Mouse (Mus musculus) A20 (cell line): Measurements from ENCODE around the gene Arid5b.
"Not testable (repeated sequence)": the region's sequence is repeated elsewhere in the genome, so short reads cannot be mapped to it uniquely, and the experiment has no call there.

Experiments used
- DNase-seq: peaks from one replicate; pipeline ENCODE4 v3.0.0-alpha.2; 2011; ENCODE audit warnings: low read depth, low spot score

Gene Arid5b

GRCm38 (mm10) chr10:68110607-68111006 is 167.9 kb downstream of the Arid5b start:
- DNase-seq, result no peak

- DNase-seq, result no peak
Observed at GRCm38 (mm10) chr10:68110182-68110581, 168.4 kb downstream of the Arid5b start.

- DNase-seq, result no peak
Observed at GRCm38 (mm10) chr10:68109651-68110050, 168.9 kb downstream of the Arid5b start.

- DNase-seq, result no peak
Observed at GRCm38 (mm10) chr10:68107716-68108115, 170.8 kb downstream of the Arid5b start.

- no peak for DNase-seq
Observed at GRCm38 (mm10) chr10:68106351-68106950, 172.1 kb downstream of the Arid5b start.

GRCm38 (mm10) chr10:68104881-68105781 is 173.4 kb downstream of the Arid5b start:
- DNase-seq, result no peak

GRCm38 (mm10) chr10:68104481-68104880 is 174.1 kb downstream of the Arid5b start:
- no peak for DNase-seq

- DNase-seq, result no peak
Observed at GRCm38 (mm10) chr10:68103988-68104387, 174.6 kb downstream of the Arid5b start.

- no peak for DNase-seq
Observed at GRCm38 (mm10) chr10:68103078-68103855, 175.3 kb downstream of the Arid5b start.

- DNase-seq, result no peak
Observed at GRCm38 (mm10) chr10:68102566-68102965, 176.0 kb downstream of the Arid5b start.

GRCm38 (mm10) chr10:68101251-68101650 is 177.3 kb downstream of the Arid5b start:
- no peak for DNase-seq

GRCm38 (mm10) chr10:68100506-68100905 is 178.0 kb downstream of the Arid5b start:
- no peak for DNase-seq

- not testable (repeated sequence) for DNase-seq
Observed at GRCm38 (mm10) chr10:68099801-68100200, 178.7 kb downstream of the Arid5b start.

- no peak for DNase-seq
Observed at GRCm38 (mm10) chr10:68097821-68098675, 180.5 kb downstream of the Arid5b start.

GRCm38 (mm10) chr10:68096395-68096794 is 182.1 kb downstream of the Arid5b start:
- no peak for DNase-seq

- no peak for DNase-seq
Observed at GRCm38 (mm10) chr10:68095136-68095535, 183.4 kb downstream of the Arid5b start.

GRCm38 (mm10) chr10:68093496-68093895 is 185.0 kb downstream of the Arid5b start:
- no peak for DNase-seq

GRCm38 (mm10) chr10:68091840-68092239 is 186.7 kb downstream of the Arid5b start:
- no peak for DNase-seq

- no peak for DNase-seq
Observed at GRCm38 (mm10) chr10:68091011-68091410, 187.5 kb downstream of the Arid5b start.

- DNase-seq, result no peak
Observed at GRCm38 (mm10) chr10:68090544-68090943, 188.0 kb downstream of the Arid5b start.

GRCm38 (mm10) chr10:68090197-68090535 is 188.4 kb downstream of the Arid5b start:
- no peak for DNase-seq
